Mouse (Mus musculus) liver, postnatal 0 days (tissue): ENCODE data around the gene Zfp3. TPM values are rescaled to one million over a fixed set of nuclear protein-coding genes. Genes with fewer than 3 reads are reported as not detected.
A peak's percentile ranks its signal among the peaks of the same experiment; 100 is the strongest.

Source experiments
- ATAC-seq: fragments of 200-750 bp; cut with Nextera tagmentation; 2 replicates; pipeline ENCODE4 v1.8.0; 2017; ENCODE audit warnings: mild to moderate bottlenecking, moderate library complexity
- DNase-seq: peaks from one replicate; pipeline ENCODE4 v3.0.0-alpha.2; 2016
- H3K27ac ChIP-seq: fragments of 300-500 bp; sonication (generic); 2 replicates; pipeline ENCODE4 v1.5.1; 2014; ENCODE audit warnings: antibody characterized with exemption, moderate library complexity, mild to moderate bottlenecking, low read depth
- H3K27me3 ChIP-seq: fragments of 300-500 bp; sonication (generic); 2 replicates; pipeline ENCODE4 v1.6.1; 2014; ENCODE audit warnings: low read length, control low read depth, mixed read lengths; ENCODE audit not compliant: insufficient read depth
- H3K36me3 ChIP-seq: fragments of 300-500 bp; sonication (generic); replicated peaks from 2 replicates; pipeline ENCODE4 v1.6.1; 2014; ENCODE audit warnings: mild to moderate bottlenecking, control low read depth, low read length, moderate library complexity, mixed read lengths; ENCODE audit not compliant: insufficient read depth
- H3K4me1 ChIP-seq: fragments of 300-500 bp; sonication (generic); 2 replicates; pipeline ENCODE4 v1.6.1; 2014; ENCODE audit warnings: antibody characterized with exemption, mild to moderate bottlenecking, control low read depth; ENCODE audit not compliant: insufficient read depth
- H3K4me2 ChIP-seq: fragments of 300-500 bp; sonication (generic); 2 replicates; pipeline ENCODE4 v1.6.1; 2014; ENCODE audit warnings: low read depth, mild to moderate bottlenecking, low read length, moderate library complexity, mixed read lengths
- H3K4me3 ChIP-seq: fragments of 300-500 bp; sonication (generic); 2 replicates; pipeline ENCODE4 v1.5.1; 2014; ENCODE audit warnings: low read depth, low read length
- H3K9ac ChIP-seq: fragments of 300-500 bp; sonication (generic); replicated peaks from 2 replicates; pipeline ENCODE4 v1.6.1; 2014; ENCODE audit warnings: mild to moderate bottlenecking, moderate library complexity
- H3K9me3 ChIP-seq: fragments of 300-500 bp; sonication (generic); 2 replicates; pipeline ENCODE4 v1.6.1; 2016; ENCODE audit warnings: mild to moderate bottlenecking, control low read depth, low read length, mixed read lengths
- CTCF ChIP-seq: sonication (generic); IDR thresholded peaks from 2 replicates; pipeline ENCODE4 v1.5.1; 2016; ENCODE audit warnings: antibody characterized with exemption, low read depth
- EP300 ChIP-seq: IDR thresholded peaks from 2 replicates; pipeline ENCODE4 v1.6.1; 2016; ENCODE audit warnings: antibody characterized with exemption, low read depth, mild to moderate bottlenecking
- WGBS: fragments of 180-500 bp; shearing (Covaris S2); extraction: QIAGEN DNeasy Blood & Tissue Kit; methylation state at CpG from one replicate; pipeline ENCODE4 v1.1.7; 2014; ENCODE audit not compliant: insufficient replicate concordance; 5-methylcytosine and 5-hydroxymethylcytosine counted together
- microRNA-seq: library from miRNA; unstranded; fragments of <30 nt; microRNA quantifications from one replicate; pipeline ENCODE4, GENCODE M21; 2016
- polyA plus RNA-seq: library from polyadenylated mRNA; unstranded; fragments of >200 nt; fragmentation: Nextera tagmentation; extraction: Ambion mirVana; gene quantifications from 2 replicates; pipeline ENCODE4 v1.2.1, GENCODE M21; 2015

Zfp3 gene
- polyA plus RNA-seq, 1 experiment from 2014 or later = 1.9 TPM

GRCm38 (mm10) chr11:70821728-70822591, 58.0 kb downstream of the Zfp3 start:
- peak overlapping the region; percentile 36; the same call in 1 of the 2 replicates for H3K9ac ChIP-seq
- H3K4me1 ChIP-seq = no peaks in the 10 kb centered on the region
- DNase-seq (peak; percentile 32), ATAC-seq (peak; percentile 85)
- H3K27ac ChIP-seq = peak overlapping the region; percentile 66
- H3K4me3 ChIP-seq = no peak overlapping the region
- peak overlapping the region; percentile 45 for H3K4me2 ChIP-seq
- WGBS = 56% methylated on average over 17 of the region's 17 CpGs
- H3K36me3 ChIP-seq = no peaks in the 10 kb centered on the region
- no peak for TF ChIP-seq EP300
- no peak for TF ChIP-seq CTCF
- no peaks in the 10 kb centered on the region for H3K9me3 ChIP-seq
- no peaks in the 10 kb centered on the region for H3K27me3 ChIP-seq

Small RNA genes within 50 kb of the gene (microRNA-seq; reads per million reads assigned to microRNA genes)
- not detected for gene Gm22760

Other genes starting within 250 kb of the Zfp3 start
- 1.0 and 1.4 TPM in 2 replicates for gene Vmo1, start 249.6 kb upstream of the Zfp3 start, polyA plus RNA-seq
- gene Gltpd2, start 245.0 kb upstream of the Zfp3 start, polyA plus RNA-seq = 28.0 and 30.8 TPM in 2 replicates
- gene Psmb6, start 238.8 kb upstream of the Zfp3 start, polyA plus RNA-seq = 317 and 325 TPM in 2 replicates
- gene Gm40193, start 231.3 kb upstream of the Zfp3 start, polyA plus RNA-seq = not detected in 2 replicates
- 1.6 and 1.8 TPM in 2 replicates for gene Pld2, start 224.1 kb upstream of the Zfp3 start, polyA plus RNA-seq
- 3.7 and 3.9 TPM in 2 replicates for gene Mink1, start 201.3 kb upstream of the Zfp3 start, polyA plus RNA-seq
- gene 4930544D05Rik, start 148.4 kb upstream of the Zfp3 start, polyA plus RNA-seq = not detected in 2 replicates
- gene Chrne, start 145.0 kb upstream of the Zfp3 start, polyA plus RNA-seq = 0.19 TPM in 1 of 2 replicates, not detected in the other
- 3.5 and 4.1 TPM in 2 replicates for gene Gp1ba, start 125.1 kb upstream of the Zfp3 start, polyA plus RNA-seq
- gene Rnf167, start 117.0 kb upstream of the Zfp3 start, polyA plus RNA-seq = 54.8 and 55.3 TPM in 2 replicates
- 140 and 143 TPM in 2 replicates for gene Slc25a11, start 116.7 kb upstream of the Zfp3 start, polyA plus RNA-seq
- 918 and 940 TPM in 2 replicates for gene Pfn1, start 109.6 kb upstream of the Zfp3 start, polyA plus RNA-seq
- gene Eno3, start 107.0 kb upstream of the Zfp3 start, polyA plus RNA-seq = 4.0 and 21.3 TPM in 2 replicates
- gene Spag7, start 94.8 kb upstream of the Zfp3 start, polyA plus RNA-seq = 36.6 and 42.1 TPM in 2 replicates
- gene Camta2, start 76.1 kb upstream of the Zfp3 start, polyA plus RNA-seq = 2.8 and 3.4 TPM in 2 replicates
- gene Inca1, start 64.1 kb upstream of the Zfp3 start, polyA plus RNA-seq = 8.3 and 10.8 TPM in 2 replicates
- 1.8 and 2.2 TPM in 2 replicates for gene Kif1c, start 63.7 kb upstream of the Zfp3 start, polyA plus RNA-seq
- gene Scimp, start 48.4 kb downstream of the Zfp3 start, polyA plus RNA-seq = 2.6 and 3.0 TPM in 2 replicates
- gene Rabep1, start 80.6 kb downstream of the Zfp3 start, polyA plus RNA-seq = 18.3 and 18.5 TPM in 2 replicates
- gene Nup88, start 205.8 kb downstream of the Zfp3 start, polyA plus RNA-seq = 31.6 and 33.1 TPM in 2 replicates
- gene Rpain, start 206.0 kb downstream of the Zfp3 start, polyA plus RNA-seq = 51.4 and 51.7 TPM in 2 replicates
- gene C1qbp, start 218.8 kb downstream of the Zfp3 start, polyA plus RNA-seq = 135 TPM in 2 replicates
- gene Dhx33, start 240.2 kb downstream of the Zfp3 start, polyA plus RNA-seq = 2.7 and 3.5 TPM in 2 replicates